Mouse (Mus musculus): Measurements from ENCODE around the gene Eprs.

GRCm38 (mm10) chr1:185343422-185343821 is 19.4 kb upstream of the Eprs start:
- TF ChIP-seq CTCF (IDR thresholded peaks at IDR 0.05; ENCODE audit: borderline replicate concordance, insufficient read depth, low read depth, low read length) (peak; percentile 22; the same call in 1 of the 2 replicates), POLR2A (IDR thresholded peaks at IDR 0.05; ENCODE audit: borderline replicate concordance, insufficient read depth, low read length) (no peak)

Measured in cerebellum, adult 2 months (tissue).